Mouse (Mus musculus) heart, adult 11 months (tissue): ENCODE results near the gene Pola2.

Experiments
- DNase-seq: peaks from one replicate; pipeline ENCODE4 v3.0.0; 2022

The Pola2 gene

GRCm38 (mm10) chr19:5893282-5894001, 70.6 kb downstream of the Pola2 start:
- DNase-seq, result peak; percentile 90

- DNase-seq, result peak; percentile 91
Measured at GRCm38 (mm10) chr19:5892735-5893134, 71.3 kb downstream of the Pola2 start.

GRCm38 (mm10) chr19:5892262-5892661, 71.7 kb downstream of the Pola2 start:
- no peak for DNase-seq

- DNase-seq, result peak; percentile 91
Measured at GRCm38 (mm10) chr19:5891521-5892258, 72.3 kb downstream of the Pola2 start.
